Mouse (Mus musculus) cortical plate, adult 2 months (tissue): ENCODE results near the gene Crocc2.

ENCODE experiments used
- CTCF ChIP-seq: fragments of 200-500 bp; IDR thresholded peaks from 2 replicates; pipeline ENCODE4 v1.5.1; 2011; ENCODE audit warnings: mild to moderate bottlenecking, control low read depth, low read length; ENCODE audit not compliant: insufficient read depth; ENCODE audit errors: extremely low read depth
- POLR2A ChIP-seq: fragments of 200-500 bp; IDR thresholded peaks from 2 replicates; pipeline ENCODE4 v1.6.1; 2011; ENCODE audit warnings: mild to moderate bottlenecking, low read length, control low read depth; ENCODE audit not compliant: insufficient read depth; ENCODE audit errors: extremely low read depth

GRCm38 (mm10) chr1:93166346-93167079 lies 2.0 kb upstream of the Crocc2 start:
- TF ChIP-seq CTCF = no peak
- no peak for TF ChIP-seq POLR2A
